Mouse (Mus musculus): Measurements from ENCODE around the gene Cerkl.

DNA sequence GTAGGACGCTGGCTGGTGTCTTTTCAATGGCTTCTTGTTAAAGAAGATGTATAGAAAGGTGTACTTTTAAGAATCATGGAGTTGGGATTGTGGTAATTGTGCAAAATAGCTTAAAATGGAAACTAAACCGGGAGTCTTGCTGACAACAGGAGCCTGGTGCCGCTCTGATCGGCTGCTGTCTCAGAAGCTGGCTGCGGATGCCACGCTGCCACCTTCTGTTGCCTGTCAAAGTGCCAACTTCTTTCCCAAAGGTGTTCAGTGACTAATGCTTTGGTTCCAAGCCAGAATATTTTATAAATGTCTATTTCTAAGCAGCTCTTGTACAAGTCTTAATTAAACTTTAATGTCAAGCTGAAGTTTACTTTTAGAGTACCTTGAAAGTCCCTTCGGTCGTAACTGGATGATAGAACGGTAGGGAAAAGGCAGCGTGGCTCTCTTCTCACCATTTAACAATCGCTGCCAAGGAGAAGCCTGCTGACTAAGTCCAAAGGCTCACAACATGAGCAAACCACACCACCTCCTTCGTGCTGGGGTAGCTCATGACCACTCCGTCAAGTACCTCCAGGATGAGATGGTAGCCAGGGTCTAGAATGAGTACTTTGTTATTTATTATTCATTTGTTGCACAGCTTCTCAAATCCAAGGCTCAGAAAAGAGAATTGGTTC lies 147.0 kb downstream of the Cerkl start:
- TF ChIP-seq CTCF (IDR thresholded peaks at IDR 0.05; ENCODE audit: borderline replicate concordance, extremely low read depth, insufficient read depth, insufficient read length) = no peak
- no peak for TF ChIP-seq POLR2A (IDR thresholded peaks at IDR 0.05; ENCODE audit: borderline replicate concordance, extremely low read depth, insufficient read depth, insufficient read length, poor library complexity, severe bottlenecking)
